8 mouse cellular contexts compared by ENCODE assay signal in the genomic region with DNA sequence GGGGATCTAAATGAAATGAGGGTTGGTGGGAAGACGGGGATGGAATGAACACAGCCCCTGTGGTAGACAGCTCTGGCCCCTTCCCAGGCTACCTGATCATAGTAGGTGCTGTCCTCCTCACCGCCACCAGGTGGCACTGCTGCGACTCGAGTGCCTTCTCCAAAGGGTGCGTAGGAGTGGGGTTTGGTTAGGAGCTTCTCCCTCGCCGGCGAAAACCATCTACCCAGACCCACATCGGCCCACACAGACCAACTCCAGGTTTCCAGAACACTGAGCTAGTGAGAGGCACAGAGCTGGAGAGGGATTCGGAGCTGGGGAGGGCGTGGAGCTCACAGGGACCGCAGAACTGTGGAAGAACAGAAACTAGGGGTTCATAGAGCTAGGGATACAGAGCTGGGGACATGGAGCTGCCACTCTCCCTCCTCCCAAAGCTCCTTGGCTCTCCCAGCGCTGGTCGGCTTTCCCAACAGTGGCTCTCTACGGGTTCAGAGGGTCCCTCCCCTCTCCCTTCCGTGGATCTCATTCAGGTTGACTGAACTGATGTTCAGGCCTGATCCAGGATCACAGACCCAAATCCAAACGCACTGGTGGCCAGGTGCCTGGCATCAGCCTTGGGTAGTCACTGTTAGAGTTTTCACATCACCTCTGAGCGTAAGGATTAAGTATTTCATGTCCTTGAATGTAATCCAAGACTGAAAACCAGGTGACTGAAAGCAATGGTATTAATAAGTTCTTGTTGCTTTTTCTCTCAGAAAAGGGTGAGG. TPM values are rescaled to one million over a fixed set of nuclear protein-coding genes. Genes with fewer than 3 reads are reported as not detected.
DNase-seq lines count a peak whose midpoint lies in the region; ATAC-seq and TF ChIP-seq lines count a peak whose summit lies in the region.

No protein-coding gene starts in this region.

- no peaks in the 10 kb centered on the region for H3K79me2 ChIP-seq in myocyte (ENCODE audit: control insufficient read depth, insufficient read depth)

- DNase-seq in embryonic facial prominence, embryonic 14.5 days (ENCODE audit: low spot score): peak; percentile 87
- DNase-seq in heart, embryonic 10.5 days (ENCODE audit: low spot score): peak; percentile 91
- DNase-seq in liver, embryonic 11.5 days (ENCODE audit: low spot score): peak; percentile 79

- no peak overlapping the region for H3K4me3 ChIP-seq in bone marrow, adult 2 months (replicated peaks; ENCODE audit: control insufficient read depth, low read depth, low read length)
- no peak overlapping the region for H3K4me3 ChIP-seq in embryonic facial prominence, embryonic 14.5 days (ENCODE audit: low read depth, low read length)
- peak overlapping the region; percentile 50 for H3K4me3 ChIP-seq in heart, embryonic 10.5 days
- peak overlapping the region; percentile 26 for H3K4me3 ChIP-seq in kidney, embryonic 15.5 days (replicated peaks)
- H3K4me3 ChIP-seq in liver, embryonic 11.5 days (ENCODE audit: low read depth, low read length): no peak overlapping the region
- H3K4me3 ChIP-seq in myocyte: no peak overlapping the region
- H3K4me3 ChIP-seq in stomach, embryonic 15.5 days (replicated peaks): peak overlapping the region; percentile 13; the same call in 1 of the 2 replicates

- peak; percentile 86 for ATAC-seq in CD4-positive, CD25-positive, alpha-beta regulatory T cell, adult 4 months
- peak; percentile 71 for ATAC-seq in embryonic facial prominence, embryonic 14.5 days (ENCODE audit: low read depth)
- peak; percentile 70 for ATAC-seq in kidney, embryonic 15.5 days (replicated peaks; ENCODE audit: low FRiP score)
- ATAC-seq in liver, embryonic 11.5 days (replicated peaks; ENCODE audit: low FRiP score): peak; percentile 75
- peak; percentile 53 for ATAC-seq in stomach, embryonic 15.5 days (ENCODE audit: insufficient read depth, low FRiP score, low read depth)

- 22% methylated on average over 18 of the region's 18 CpGs for WGBS in bone marrow, adult 2 months
- 10% methylated on average over 18 of the region's 18 CpGs for WGBS in embryonic facial prominence, embryonic 14.5 days
- WGBS in heart, embryonic 10.5 days: 11% methylated on average over 18 of the region's 18 CpGs
- WGBS in kidney, embryonic 15.5 days: 11% methylated on average over 18 of the region's 18 CpGs
- 14% methylated on average over 18 of the region's 18 CpGs for WGBS in liver, embryonic 11.5 days
- 13% methylated on average over 18 of the region's 18 CpGs for WGBS in stomach, embryonic 15.5 days

- no peaks in the 10 kb centered on the region for H3K27me3 ChIP-seq in embryonic facial prominence, embryonic 14.5 days (replicated peaks; ENCODE audit: control insufficient read depth, insufficient read depth, low read length)
- H3K27me3 ChIP-seq in heart, embryonic 10.5 days (ENCODE audit: insufficient read depth, poor library complexity, severe bottlenecking): peaks cover 49% of the 10 kb centered on the region
- H3K27me3 ChIP-seq in kidney, embryonic 15.5 days: peaks cover 12% of the 10 kb centered on the region; the same call in 1 of the 2 replicates
- H3K27me3 ChIP-seq in liver, embryonic 11.5 days (replicated peaks; ENCODE audit: control insufficient read depth, insufficient read depth, low read length): peaks cover 3% of the 10 kb centered on the region; the same call in 1 of the 2 replicates
- H3K27me3 ChIP-seq in myocyte (ENCODE audit: control insufficient read depth, insufficient read depth, insufficient read length): no peaks in the 10 kb centered on the region
- no peaks in the 10 kb centered on the region for H3K27me3 ChIP-seq in stomach, embryonic 15.5 days (replicated peaks)

- peak overlapping the region; percentile 47 for H3K4me2 ChIP-seq in embryonic facial prominence, embryonic 14.5 days (ENCODE audit: low read depth, low read length)
- H3K4me2 ChIP-seq in kidney, embryonic 15.5 days: peak overlapping the region; percentile 57
- H3K4me2 ChIP-seq in liver, embryonic 11.5 days: peak overlapping the region; percentile 54
- peak overlapping the region; percentile 81 for H3K4me2 ChIP-seq in myocyte (ENCODE audit: low read depth)
- H3K4me2 ChIP-seq in stomach, embryonic 15.5 days: peak overlapping the region; percentile 50

- no peak for TF ChIP-seq POLR2A in bone marrow, adult 2 months (IDR thresholded peaks at IDR 0.05; ENCODE audit: borderline replicate concordance, control insufficient read depth, low read depth, low read length)
- no peak for TF ChIP-seq POLR2A in myocyte (IDR thresholded peaks at IDR 0.05; ENCODE audit: insufficient read length, low read depth)

- H3K27ac ChIP-seq in bone marrow, adult 2 months (ENCODE audit: control insufficient read depth, insufficient read depth, low read depth, low read length, poor library complexity): no peak overlapping the region
- no peak overlapping the region for H3K27ac ChIP-seq in embryonic facial prominence, embryonic 14.5 days (replicated peaks; ENCODE audit: low read depth, low read length)
- peak overlapping the region; percentile 59 for H3K27ac ChIP-seq in heart, embryonic 10.5 days
- H3K27ac ChIP-seq in kidney, embryonic 15.5 days: no peak overlapping the region
- no peak overlapping the region for H3K27ac ChIP-seq in liver, embryonic 11.5 days (ENCODE audit: low read depth, low read length)
- H3K27ac ChIP-seq in stomach, embryonic 15.5 days: no peak overlapping the region

- peaks cover 34% of the 10 kb centered on the region for H3K36me3 ChIP-seq in embryonic facial prominence, embryonic 14.5 days (ENCODE audit: control insufficient read depth, insufficient read depth, low read length)
- peaks cover 36% of the 10 kb centered on the region for H3K36me3 ChIP-seq in heart, embryonic 10.5 days
- peaks cover 37% of the 10 kb centered on the region for H3K36me3 ChIP-seq in kidney, embryonic 15.5 days
- H3K36me3 ChIP-seq in liver, embryonic 11.5 days (ENCODE audit: control insufficient read depth, insufficient read depth, low read length): peaks cover 3% of the 10 kb centered on the region; the same call in 1 of the 2 replicates
- peaks cover 3% of the 10 kb centered on the region for H3K36me3 ChIP-seq in myocyte (ENCODE audit: control insufficient read depth, insufficient read depth)
- peaks cover 18% of the 10 kb centered on the region for H3K36me3 ChIP-seq in stomach, embryonic 15.5 days

- H3K9me3 ChIP-seq in embryonic facial prominence, embryonic 14.5 days (ENCODE audit: control insufficient read depth, low read length): no peaks in the 10 kb centered on the region
- H3K9me3 ChIP-seq in heart, embryonic 10.5 days: no peaks in the 10 kb centered on the region
- no peaks in the 10 kb centered on the region for H3K9me3 ChIP-seq in kidney, embryonic 15.5 days (replicated peaks)
- no peaks in the 10 kb centered on the region for H3K9me3 ChIP-seq in liver, embryonic 11.5 days (ENCODE audit: control insufficient read depth, low read length)
- no peaks in the 10 kb centered on the region for H3K9me3 ChIP-seq in stomach, embryonic 15.5 days

- H3K4me1 ChIP-seq in bone marrow, adult 2 months (ENCODE audit: control insufficient read depth, insufficient read depth, low read length): peaks cover 6% of the 10 kb centered on the region; the same call in 1 of the 2 replicates
- no peaks in the 10 kb centered on the region for H3K4me1 ChIP-seq in embryonic facial prominence, embryonic 14.5 days (ENCODE audit: control insufficient read depth, insufficient read depth, low read length)
- H3K4me1 ChIP-seq in heart, embryonic 10.5 days: peaks cover 4% of the 10 kb centered on the region
- H3K4me1 ChIP-seq in kidney, embryonic 15.5 days: peaks cover 11% of the 10 kb centered on the region
- peaks cover 4% of the 10 kb centered on the region; the same call in 1 of the 2 replicates for H3K4me1 ChIP-seq in liver, embryonic 11.5 days (replicated peaks; ENCODE audit: control insufficient read depth, insufficient read depth, low read length)
- H3K4me1 ChIP-seq in stomach, embryonic 15.5 days: no peaks in the 10 kb centered on the region

- peak; percentile 98 for TF ChIP-seq CTCF in bone marrow, adult 2 months (IDR thresholded peaks at IDR 0.05; ENCODE audit: control insufficient read depth, insufficient read depth, low read length)

- peak overlapping the region; percentile 34 for H3K9ac ChIP-seq in embryonic facial prominence, embryonic 14.5 days (ENCODE audit: low read depth, low read length)
- H3K9ac ChIP-seq in kidney, embryonic 15.5 days: peak overlapping the region; percentile 37; the same call in 1 of the 2 replicates
- H3K9ac ChIP-seq in liver, embryonic 11.5 days (ENCODE audit: low read depth, low read length): no peak overlapping the region
- no peak overlapping the region for H3K9ac ChIP-seq in stomach, embryonic 15.5 days

- H3ac ChIP-seq in myocyte (ENCODE audit: control insufficient read depth, insufficient read length): no peak overlapping the region

RNA-seq across cellular contexts. Expression of a gene that starts 18.2 kb away (rescaled TPM):
- 1 to 10 TPM; 4.5 to 5.6 TPM for polyA plus RNA-seq in CD4-positive, CD25-positive, alpha-beta regulatory T cell, adult 4 months (2017; shearing (Covaris generic))
- polyA plus RNA-seq in bone marrow, adult 2 months (2011; ENCODE audit: insufficient read depth, insufficient read length, low replicate concordance, missing spikeins): 4.7 and 5.9 TPM in 2 replicates
- polyA plus RNA-seq in embryonic facial prominence, embryonic 14.5 days (2014; fragmentation: Nextera tagmentation; extraction: Ambion mirVana): 17.4 and 17.7 TPM in 2 replicates
- polyA plus RNA-seq in heart, embryonic 10.5 days (2016; fragmentation: Nextera tagmentation; extraction: Ambion mirVana): 15.2 and 17.7 TPM in 2 replicates
- 11.7 and 12.8 TPM in 2 replicates for polyA plus RNA-seq in kidney, embryonic 15.5 days (2015; fragmentation: Nextera tagmentation; extraction: Ambion mirVana)
- 13.7 and 15.0 TPM in 2 replicates for polyA plus RNA-seq in liver, embryonic 11.5 days (2014; fragmentation: Nextera tagmentation; extraction: Ambion mirVana)
- 23.1 TPM for polyA plus RNA-seq in myocyte (2012; fragmentation: generic; extraction: Trizol)
- 18.0 and 21.4 TPM in 2 replicates for polyA plus RNA-seq in stomach, embryonic 15.5 days (2015; fragmentation: Nextera tagmentation; extraction: Ambion mirVana)

RNA-seq across cellular contexts. Expression of a gene that starts 21.0 kb away (rescaled TPM):
- polyA plus RNA-seq in CD4-positive, CD25-positive, alpha-beta regulatory T cell, adult 4 months (2017; shearing (Covaris generic)): 10 to 100 TPM; 16.7 to 26.0 TPM
- polyA plus RNA-seq in bone marrow, adult 2 months (2011; ENCODE audit: insufficient read depth, insufficient read length, low replicate concordance, missing spikeins): 5.5 and 6.5 TPM in 2 replicates
- polyA plus RNA-seq in embryonic facial prominence, embryonic 14.5 days (2014; fragmentation: Nextera tagmentation; extraction: Ambion mirVana): 1.7 and 2.1 TPM in 2 replicates
- polyA plus RNA-seq in heart, embryonic 10.5 days (2016; fragmentation: Nextera tagmentation; extraction: Ambion mirVana): 0.20 and 2.7 TPM in 2 replicates
- polyA plus RNA-seq in kidney, embryonic 15.5 days (2015; fragmentation: Nextera tagmentation; extraction: Ambion mirVana): 2.0 and 3.5 TPM in 2 replicates
- 15.6 and 17.9 TPM in 2 replicates for polyA plus RNA-seq in liver, embryonic 11.5 days (2014; fragmentation: Nextera tagmentation; extraction: Ambion mirVana)
- polyA plus RNA-seq in myocyte (2012; fragmentation: generic; extraction: Trizol): 14.3 TPM
- 7.5 and 8.0 TPM in 2 replicates for polyA plus RNA-seq in stomach, embryonic 15.5 days (2015; fragmentation: Nextera tagmentation; extraction: Ambion mirVana)

RNA-seq across cellular contexts. Expression of a gene that starts 33.6 kb away (rescaled TPM):
- not detected for polyA plus RNA-seq in CD4-positive, CD25-positive, alpha-beta regulatory T cell, adult 4 months (2017; shearing (Covaris generic))
- polyA plus RNA-seq in bone marrow, adult 2 months (2011; ENCODE audit: insufficient read depth, insufficient read length, low replicate concordance, missing spikeins): 0.49 TPM in 1 of 2 replicates, not detected in the other
- polyA plus RNA-seq in embryonic facial prominence, embryonic 14.5 days (2014; fragmentation: Nextera tagmentation; extraction: Ambion mirVana): 3.2 and 3.7 TPM in 2 replicates
- 1.9 and 3.4 TPM in 2 replicates for polyA plus RNA-seq in heart, embryonic 10.5 days (2016; fragmentation: Nextera tagmentation; extraction: Ambion mirVana)
- 2.3 and 3.3 TPM in 2 replicates for polyA plus RNA-seq in kidney, embryonic 15.5 days (2015; fragmentation: Nextera tagmentation; extraction: Ambion mirVana)
- 0.95 and 1.1 TPM in 2 replicates for polyA plus RNA-seq in liver, embryonic 11.5 days (2014; fragmentation: Nextera tagmentation; extraction: Ambion mirVana)
- not detected for polyA plus RNA-seq in myocyte (2012; fragmentation: generic; extraction: Trizol)
- 1.3 and 1.9 TPM in 2 replicates for polyA plus RNA-seq in stomach, embryonic 15.5 days (2015; fragmentation: Nextera tagmentation; extraction: Ambion mirVana)

Comparison
In these comparisons a context has a peak if more than half of its experiments do, and no peak if none do; other contexts are left out.
1. H3K4me3 ChIP-seq: peak in heart, embryonic 10.5 days (single experiment), kidney, embryonic 15.5 days (single experiment) and stomach, embryonic 15.5 days (single experiment); none in bone marrow, adult 2 months (single experiment), embryonic facial prominence, embryonic 14.5 days (single experiment), liver, embryonic 11.5 days (single experiment) and myocyte (single experiment).
2. H3K9ac ChIP-seq: peak in embryonic facial prominence, embryonic 14.5 days (single experiment) and kidney, embryonic 15.5 days (single experiment); none in liver, embryonic 11.5 days (single experiment) and stomach, embryonic 15.5 days (single experiment).
3. Peak in every context shown above with its lines, with median percentiles within 50 percentile points of each other: ATAC-seq, DNase-seq and H3K4me2 ChIP-seq.